Mouse (Mus musculus) heart, embryonic 10.5 days (tissue): ENCODE data around the gene Elmo1. TPM values are rescaled to one million over a fixed set of nuclear protein-coding genes. Genes with fewer than 3 reads are reported as not detected.

Experiments used
- DNase-seq: peaks from one replicate; pipeline ENCODE4 v3.0.0-alpha.2; 2017; ENCODE audit warnings: low spot score
- H3K27ac ChIP-seq: fragments of 300-500 bp; sonication (generic); 2 replicates; pipeline ENCODE4 v1.5.1; 2016; ENCODE audit warnings: mild to moderate bottlenecking
- H3K27me3 ChIP-seq: fragments of 300-500 bp; sonication (generic); 2 replicates; pipeline ENCODE4 v1.6.1; 2016; ENCODE audit warnings: mild to moderate bottlenecking; ENCODE audit not compliant: poor library complexity, insufficient read depth, severe bottlenecking
- H3K36me3 ChIP-seq: fragments of 300-500 bp; sonication (generic); 2 replicates; pipeline ENCODE4 v1.6.1; 2016; ENCODE audit warnings: mild to moderate bottlenecking, moderate library complexity
- H3K4me1 ChIP-seq: fragments of 300-500 bp; sonication (generic); 2 replicates; pipeline ENCODE4 v1.6.1; 2016; ENCODE audit warnings: mild to moderate bottlenecking
- H3K4me3 ChIP-seq: fragments of 300-500 bp; sonication (generic); 2 replicates; pipeline ENCODE4 v1.5.1; 2016; ENCODE audit warnings: mild to moderate bottlenecking, moderate library complexity
- H3K9me3 ChIP-seq: fragments of 300-500 bp; sonication (generic); 2 replicates; pipeline ENCODE4 v1.6.1; 2016; ENCODE audit warnings: mild to moderate bottlenecking, moderate library complexity
- WGBS: fragments of 180-500 bp; shearing (Covaris S2); methylation state at CpG from one replicate; pipeline ENCODE4 v1.1.7; 2016; 5-methylcytosine and 5-hydroxymethylcytosine counted together
- polyA plus RNA-seq: library from polyadenylated mRNA; unstranded; fragments of >200 nt; fragmentation: Nextera tagmentation; extraction: Ambion mirVana; gene quantifications from 2 replicates; pipeline ENCODE4 v1.2.1, GENCODE M21; 2016

The Elmo1 gene
- polyA plus RNA-seq, 1 experiment from 2014 or later, result 9.4 TPM

DNA sequence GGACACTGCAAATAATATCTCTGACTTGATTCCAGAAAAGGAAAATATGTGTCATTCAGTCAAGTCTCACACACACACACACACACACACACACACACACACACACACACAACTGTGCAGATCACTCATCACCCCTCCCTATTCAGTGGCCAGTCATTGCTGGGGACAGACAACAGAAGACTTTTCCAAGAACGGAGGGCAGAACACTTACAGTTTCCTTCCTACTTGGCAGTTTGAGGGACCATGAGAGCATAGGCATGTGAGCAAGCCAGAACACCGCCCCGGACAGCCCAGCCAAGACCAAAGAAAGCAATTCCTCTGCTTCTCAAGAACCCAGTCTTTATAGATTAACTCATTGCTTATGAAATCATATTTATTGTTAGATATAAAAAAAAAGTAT is 165.0 kb downstream of the Elmo1 start:
- 80% methylated on average over 3 of the region's 3 CpGs for WGBS
- Histone ChIP-seq H3K27ac (no peak overlapping the region), H3K36me3 (no peaks in the 10 kb centered on the region), H3K27me3 (no peaks in the 10 kb centered on the region), H3K9me3 (no peaks in the 10 kb centered on the region), H3K4me1 (no peaks in the 10 kb centered on the region), H3K4me3 (no peak overlapping the region)
- no peak for DNase-seq

DNA sequence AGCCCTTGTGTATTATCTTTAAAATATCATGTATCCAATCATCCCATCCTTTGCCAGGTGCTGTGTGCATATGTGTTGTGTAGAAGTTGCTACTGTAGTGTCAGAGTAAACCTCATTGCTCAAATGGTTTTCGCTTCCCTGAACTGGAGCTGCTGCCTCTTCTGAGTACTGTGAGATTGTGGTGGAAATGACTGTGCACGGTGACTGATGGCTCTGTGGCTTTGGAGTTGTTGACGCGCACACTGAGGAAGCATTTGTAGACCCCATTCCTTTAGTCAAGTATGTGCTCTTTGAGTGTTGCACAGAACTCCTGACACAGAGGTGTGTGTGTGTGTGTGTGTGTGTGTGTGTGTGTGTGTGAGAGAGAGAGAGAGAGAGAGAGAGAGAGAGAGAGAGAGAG is 166.2 kb downstream of the Elmo1 start:
- no peak overlapping the region for H3K27ac ChIP-seq

DNA sequence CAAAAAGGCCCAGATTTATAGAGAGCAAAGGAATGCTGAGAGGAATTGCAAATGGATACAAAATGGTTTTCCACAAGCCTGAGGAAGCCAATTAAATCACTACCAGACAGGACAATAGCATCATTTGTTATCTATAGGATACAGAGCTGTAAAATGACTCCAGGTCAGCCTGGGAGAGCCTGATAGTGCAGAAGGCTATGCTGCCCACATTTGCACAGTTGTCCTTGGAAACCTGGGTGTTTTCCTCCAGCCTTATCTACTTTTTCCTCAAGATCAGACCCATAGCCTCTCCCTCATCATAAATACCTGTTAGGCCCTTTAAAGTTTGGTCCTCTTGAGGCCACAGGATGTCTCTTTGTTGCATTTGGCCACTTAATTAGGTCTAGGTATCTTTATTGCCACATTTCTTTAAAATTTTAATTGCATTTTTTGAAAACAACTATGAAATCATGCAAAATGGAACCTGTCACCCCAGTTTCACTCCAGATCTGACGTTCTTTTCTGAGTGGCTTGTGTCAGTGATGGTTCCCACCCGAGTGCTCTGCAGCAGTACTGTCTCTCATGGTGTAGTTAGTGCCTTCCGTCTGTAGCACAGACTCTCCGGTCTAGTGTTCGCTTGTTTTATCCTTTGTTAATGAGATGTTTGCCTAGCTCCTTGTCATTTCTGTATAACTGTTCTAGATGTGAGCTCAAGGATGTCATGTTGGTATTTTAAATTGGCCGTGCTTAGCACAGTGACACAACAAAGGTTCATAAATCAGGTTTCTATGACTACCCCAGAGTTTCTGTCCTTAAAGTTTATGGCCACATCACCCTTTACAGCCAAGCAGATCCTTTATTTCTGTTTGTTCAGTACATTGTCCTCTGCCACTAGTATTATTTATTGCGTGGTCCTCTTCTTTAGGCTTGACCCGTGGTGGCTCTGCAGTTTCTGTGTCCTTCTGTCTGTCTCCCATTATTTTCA is 167.4 kb downstream of the Elmo1 start:
- Histone ChIP-seq H3K27me3 (no peaks in the 10 kb centered on the region), H3K36me3 (no peaks in the 10 kb centered on the region), H3K4me3 (no peak overlapping the region), H3K9me3 (no peaks in the 10 kb centered on the region), H3K27ac (no peak overlapping the region), H3K4me1 (no peaks in the 10 kb centered on the region)
- 81% methylated on average over 8 of the region's 8 CpGs for WGBS
- DNase-seq, result no peak

More for the DNA sequence above, 166.2 kb downstream of the Elmo1 start:
- Histone ChIP-seq H3K36me3 (no peaks in the 10 kb centered on the region), H3K4me3 (no peak overlapping the region), H3K9me3 (no peaks in the 10 kb centered on the region), H3K4me1 (no peaks in the 10 kb centered on the region), H3K27me3 (no peaks in the 10 kb centered on the region)
- 77% methylated on average over 4 of the region's 4 CpGs for WGBS
- DNase-seq, result no peak

DNA sequence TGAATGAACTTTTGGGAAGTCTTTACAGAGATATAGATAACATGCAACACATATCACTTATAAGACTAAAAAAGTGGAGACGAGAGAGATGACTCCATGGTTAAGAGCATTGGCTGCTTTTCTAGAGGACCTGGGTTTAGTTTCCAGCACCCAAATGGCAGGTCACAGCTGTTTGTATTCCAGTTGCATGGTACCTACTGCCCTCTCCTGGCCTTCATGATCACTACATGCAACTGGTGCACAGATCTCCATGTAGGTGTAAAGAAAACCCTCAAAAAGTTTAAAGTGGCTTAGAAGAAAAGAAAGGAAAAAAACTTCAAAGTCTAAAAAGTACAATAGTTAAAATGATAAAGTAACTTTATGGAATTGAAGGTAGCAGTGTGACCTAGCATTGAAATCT is 172.8 kb downstream of the Elmo1 start:
- no peak for DNase-seq
- Histone ChIP-seq H3K9me3 (no peaks in the 10 kb centered on the region), H3K36me3 (no peaks in the 10 kb centered on the region), H3K27ac (no peak overlapping the region), H3K4me3 (no peak overlapping the region), H3K4me1 (no peaks in the 10 kb centered on the region), H3K27me3 (no peaks in the 10 kb centered on the region)
- WGBS, result 83% methylated on average over 1 of the region's 1 CpGs

DNA sequence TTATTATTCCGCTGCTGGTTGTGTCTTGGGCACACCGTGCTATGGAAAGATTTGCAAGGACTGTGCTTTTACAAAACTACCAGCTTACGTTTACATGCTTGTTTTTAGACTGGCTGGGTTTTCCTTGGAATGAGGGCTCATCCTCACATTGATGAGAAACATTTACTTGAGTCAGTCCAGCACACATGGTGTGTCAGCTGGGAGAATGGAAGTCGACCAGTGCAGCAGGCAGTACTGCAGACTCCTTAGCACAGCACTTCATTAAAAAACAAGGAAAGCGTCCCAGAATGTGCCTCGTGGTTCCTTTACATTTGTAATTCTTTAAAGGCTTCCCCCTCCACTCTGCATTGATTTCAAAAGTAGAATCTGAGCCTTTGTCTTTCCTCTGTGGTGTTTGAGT is 179.8 kb downstream of the Elmo1 start:
- no peaks in the 10 kb centered on the region for H3K36me3 ChIP-seq
- H3K9me3 ChIP-seq, result no peaks in the 10 kb centered on the region
- 69% methylated on average over 6 of the region's 6 CpGs for WGBS
- H3K27me3 ChIP-seq, result no peaks in the 10 kb centered on the region
- no peak overlapping the region for H3K4me3 ChIP-seq
- no peaks in the 10 kb centered on the region for H3K4me1 ChIP-seq
- no peak overlapping the region for H3K27ac ChIP-seq
- no peak for DNase-seq

DNA sequence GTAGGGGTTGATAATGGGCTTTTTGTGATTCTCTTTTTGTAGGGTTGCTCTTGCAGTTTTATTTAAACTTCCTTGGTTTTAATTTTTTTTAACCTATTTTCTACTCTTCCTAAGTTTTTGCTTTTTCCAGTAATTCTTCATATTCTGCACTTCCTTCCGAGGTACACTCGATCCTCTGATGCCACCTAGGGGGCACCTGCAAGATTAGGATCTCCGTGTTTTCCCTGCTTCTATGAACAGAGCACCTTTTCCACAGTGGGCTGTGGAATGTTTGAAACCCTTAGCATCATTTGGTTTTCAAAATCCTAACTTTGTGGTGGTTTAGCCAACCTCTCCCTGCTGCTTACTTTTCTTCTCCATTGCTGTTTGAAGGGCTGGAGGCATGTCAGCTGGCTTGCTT is 181.4 kb downstream of the Elmo1 start:
- Histone ChIP-seq H3K4me3 (no peak overlapping the region), H3K36me3 (no peaks in the 10 kb centered on the region), H3K4me1 (no peaks in the 10 kb centered on the region), H3K9me3 (no peaks in the 10 kb centered on the region), H3K27ac (no peak overlapping the region), H3K27me3 (no peaks in the 10 kb centered on the region)
- no peak for DNase-seq
- 46% methylated on average over 3 of the region's 3 CpGs for WGBS

DNA sequence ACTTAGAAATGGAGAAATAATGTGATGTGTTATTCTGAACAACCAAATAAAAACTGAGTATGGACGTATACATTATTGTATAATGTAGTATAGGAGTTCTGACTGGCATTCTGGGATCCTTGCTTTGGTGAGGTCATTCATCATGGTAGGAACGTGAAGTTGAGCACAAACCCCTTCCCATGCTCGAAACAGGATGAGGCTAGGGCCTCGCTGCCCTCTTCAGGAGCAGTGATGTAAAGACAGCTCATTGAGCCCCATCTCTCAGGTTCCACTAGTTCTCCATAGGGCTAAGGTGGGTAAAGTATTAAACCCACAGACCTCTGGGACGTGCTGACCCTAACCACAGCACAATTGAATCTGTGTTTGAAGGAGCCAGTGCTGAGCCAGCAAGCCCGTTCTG is 182.2 kb downstream of the Elmo1 start:
- no peak overlapping the region for H3K4me3 ChIP-seq
- no peaks in the 10 kb centered on the region for H3K4me1 ChIP-seq
- DNase-seq, result no peak
- no peaks in the 10 kb centered on the region for H3K36me3 ChIP-seq
- no peak overlapping the region for H3K27ac ChIP-seq
- WGBS, result 53% methylated on average over 6 of the region's 6 CpGs
- no peaks in the 10 kb centered on the region for H3K27me3 ChIP-seq
- no peaks in the 10 kb centered on the region for H3K9me3 ChIP-seq

DNA sequence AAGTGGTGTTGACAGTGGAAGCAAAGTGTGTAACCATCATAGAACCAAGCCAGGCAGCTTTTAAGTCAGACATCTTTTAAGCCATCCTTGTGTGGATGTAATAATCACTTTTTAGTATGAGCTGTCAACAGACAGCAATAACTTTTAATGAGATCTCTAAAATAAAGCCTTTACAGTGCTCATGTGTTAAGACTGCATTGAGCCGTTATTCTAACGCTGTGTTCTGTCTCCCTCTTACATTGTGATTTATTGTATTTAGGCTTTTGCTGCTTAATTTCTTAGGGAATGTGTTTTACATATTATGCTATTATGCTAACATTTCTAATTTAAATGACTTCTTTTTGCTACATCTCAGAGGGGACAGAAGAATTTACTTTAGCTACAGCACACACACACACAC is 189.5 kb downstream of the Elmo1 start:
- Histone ChIP-seq H3K36me3 (no peaks in the 10 kb centered on the region), H3K27ac (no peak overlapping the region), H3K27me3 (no peaks in the 10 kb centered on the region), H3K4me1 (no peaks in the 10 kb centered on the region), H3K4me3 (no peak overlapping the region), H3K9me3 (no peaks in the 10 kb centered on the region)
- WGBS, result 84% methylated on average over 2 of the region's 2 CpGs
- DNase-seq, result no peak

DNA sequence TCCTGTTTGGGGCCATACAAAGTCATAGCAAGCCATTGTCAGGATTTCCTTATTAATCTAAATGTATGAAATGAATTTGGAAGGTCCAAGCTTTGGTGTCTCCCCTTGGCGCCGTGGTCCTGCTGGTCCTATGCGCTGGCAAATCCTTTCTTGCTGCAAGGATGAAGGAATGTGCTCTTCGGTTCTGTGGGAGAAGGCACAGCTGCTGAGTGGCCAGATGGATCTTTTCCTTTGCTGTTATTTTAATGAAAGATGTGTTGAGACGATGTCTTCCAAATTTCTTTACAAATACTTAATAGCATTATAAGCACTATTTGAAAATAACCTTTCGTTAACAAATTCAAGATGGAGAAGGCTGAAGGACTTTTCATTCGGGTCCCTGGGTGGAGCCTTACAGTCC is 193.5 kb downstream of the Elmo1 start:
- no peaks in the 10 kb centered on the region for H3K27me3 ChIP-seq
- no peaks in the 10 kb centered on the region for H3K9me3 ChIP-seq
- no peak for DNase-seq
- no peaks in the 10 kb centered on the region for H3K36me3 ChIP-seq
- no peaks in the 10 kb centered on the region for H3K4me1 ChIP-seq
- H3K27ac ChIP-seq, result no peak overlapping the region
- no peak overlapping the region for H3K4me3 ChIP-seq
- WGBS, result 90% methylated on average over 7 of the region's 7 CpGs

DNA sequence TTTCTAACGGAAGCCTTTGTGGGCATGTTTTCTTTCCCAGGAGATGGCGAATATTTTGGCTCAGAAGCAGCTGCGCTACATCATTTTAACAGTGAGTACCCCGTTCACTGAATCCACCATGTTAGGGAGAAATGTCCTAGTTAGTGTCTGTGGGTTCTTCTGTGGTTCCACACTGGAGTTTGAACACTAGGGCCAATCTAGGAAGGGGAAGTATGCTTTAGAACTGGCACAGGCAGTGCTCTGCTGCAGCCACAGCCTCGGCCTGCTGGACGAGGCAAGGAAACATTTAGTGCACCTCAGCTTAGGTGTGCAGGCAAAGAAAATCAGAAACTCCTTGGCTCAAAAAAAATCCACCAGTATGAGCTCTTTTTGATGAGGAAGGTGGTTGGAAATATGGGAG is 196.3 kb downstream of the Elmo1 start:
- H3K4me1 ChIP-seq, result no peaks in the 10 kb centered on the region
- H3K27ac ChIP-seq, result no peak overlapping the region
- no peak for DNase-seq
- no peaks in the 10 kb centered on the region for H3K27me3 ChIP-seq
- H3K9me3 ChIP-seq, result no peaks in the 10 kb centered on the region
- H3K4me3 ChIP-seq, result no peak overlapping the region
- WGBS, result 84% methylated on average over 6 of the region's 6 CpGs
- no peaks in the 10 kb centered on the region for H3K36me3 ChIP-seq

DNA sequence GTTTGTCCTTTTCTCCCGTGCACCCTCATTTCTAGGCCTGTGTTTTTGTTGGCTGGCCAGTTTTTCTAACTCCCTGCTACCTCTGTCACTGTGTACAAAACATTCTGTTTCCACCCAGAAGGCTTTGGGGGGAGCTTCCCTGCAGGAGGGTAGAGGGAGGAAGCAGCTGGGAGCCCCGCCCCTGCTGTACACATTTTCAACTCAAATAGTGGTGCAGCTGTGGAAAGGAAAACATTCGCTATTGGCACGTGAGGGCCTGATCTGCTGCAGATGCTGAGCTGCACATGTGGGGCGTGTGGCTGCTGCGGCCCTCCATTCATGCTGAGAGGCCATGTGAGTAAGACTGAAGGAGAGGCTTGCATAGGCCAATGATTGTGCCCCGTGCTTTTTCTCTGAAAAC is 198.0 kb downstream of the Elmo1 start:
- Histone ChIP-seq H3K9me3 (no peaks in the 10 kb centered on the region), H3K36me3 (no peaks in the 10 kb centered on the region), H3K4me3 (no peak overlapping the region), H3K27me3 (no peaks in the 10 kb centered on the region), H3K4me1 (no peaks in the 10 kb centered on the region), H3K27ac (no peak overlapping the region)
- DNase-seq, result no peak
- 70% methylated on average over 7 of the region's 7 CpGs for WGBS

DNA sequence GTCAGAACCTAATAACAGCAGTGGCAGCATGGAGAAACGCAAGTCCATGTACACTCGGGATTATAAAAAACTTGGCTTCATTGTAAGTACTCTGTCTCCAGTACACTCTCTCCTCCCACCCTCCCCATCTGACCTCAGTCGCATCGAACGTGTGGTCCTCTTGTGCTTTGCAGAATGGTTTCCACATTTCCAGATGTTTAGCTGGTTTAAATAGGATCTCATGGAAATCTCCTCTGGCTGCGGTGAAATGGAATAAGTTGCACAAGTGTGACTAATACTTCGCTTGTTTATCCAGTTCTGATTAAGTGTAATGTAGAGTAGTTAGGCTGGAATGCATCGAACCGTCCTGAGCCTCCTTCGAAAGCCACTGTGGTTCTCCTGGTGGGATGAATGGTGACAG is 200.0 kb downstream of the Elmo1 start:
- Histone ChIP-seq H3K9me3 (no peaks in the 10 kb centered on the region), H3K4me1 (no peaks in the 10 kb centered on the region), H3K36me3 (no peaks in the 10 kb centered on the region), H3K4me3 (no peak overlapping the region), H3K27ac (no peak overlapping the region), H3K27me3 (no peaks in the 10 kb centered on the region)
- no peak for DNase-seq
- WGBS, result 86% methylated on average over 10 of the region's 10 CpGs

DNA sequence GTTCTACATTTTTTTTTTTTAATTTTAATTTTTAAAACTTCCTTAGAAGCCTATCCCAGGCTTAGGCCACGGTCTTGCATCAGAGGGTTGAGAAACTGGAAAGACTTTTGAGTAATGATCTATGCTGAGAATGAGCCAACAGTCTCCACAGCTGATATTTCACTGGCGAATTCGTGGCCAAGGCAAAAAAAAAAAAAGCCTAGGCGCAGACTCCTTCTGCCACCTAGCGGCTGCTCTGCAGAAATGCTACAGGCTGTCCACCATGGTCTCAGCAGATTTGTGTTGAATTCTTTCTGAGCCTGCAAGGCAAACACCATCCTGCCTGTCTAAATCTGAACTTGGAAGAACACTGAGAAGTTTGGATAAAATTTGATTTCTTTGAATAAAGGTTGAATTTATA is 202.0 kb downstream of the Elmo1 start:
- no peak for DNase-seq
- no peaks in the 10 kb centered on the region for H3K9me3 ChIP-seq
- H3K4me3 ChIP-seq, result no peak overlapping the region
- no peaks in the 10 kb centered on the region for H3K36me3 ChIP-seq
- no peaks in the 10 kb centered on the region for H3K4me1 ChIP-seq
- H3K27ac ChIP-seq, result no peak overlapping the region
- H3K27me3 ChIP-seq, result no peaks in the 10 kb centered on the region
- 9% methylated on average over 5 of the region's 5 CpGs for WGBS
